In genomic region chr6:114216741-114217414, GRCm38 (mm10) we compare ENCODE assay signal across 11 mouse cellular contexts.
A peak's percentile ranks its signal among the peaks of the same experiment; 100 is the strongest.
DNase-seq lines count a peak whose midpoint lies in the region; ATAC-seq lines count a peak whose summit lies in the region.
"Had no signal": no experiment of that assay in that cellular context is flagged by ENCODE, and none has a peak within 500 bp of the region (broad histone marks: within the 10 kb centered on the region; RNA-seq: fewer than 3 reads in every experiment).

No protein-coding gene starts in this region.

- H3K36me3 ChIP-seq in forebrain, embryonic 10.5 days (replicated peaks): no peaks in the 10 kb centered on the region
- H3K36me3 ChIP-seq in forebrain, embryonic 11.5 days (ENCODE audit: control insufficient read depth, insufficient read depth, low read length): no peaks in the 10 kb centered on the region
- H3K36me3 ChIP-seq: embryonic facial prominence, embryonic 12.5 days had no signal

- H3K4me3 ChIP-seq in forebrain, embryonic 10.5 days: no peak overlapping the region
- no peak overlapping the region for H3K4me3 ChIP-seq in forebrain, embryonic 11.5 days (ENCODE audit: low read depth, low read length)
- H3K4me3 ChIP-seq: embryonic facial prominence, embryonic 12.5 days had no signal

- H3K27me3 ChIP-seq in forebrain, embryonic 10.5 days (ENCODE audit: poor library complexity, severe bottlenecking): peaks cover 5% of the 10 kb centered on the region
- H3K27me3 ChIP-seq in forebrain, embryonic 11.5 days (ENCODE audit: control insufficient read depth, insufficient read depth, low read length): no peaks in the 10 kb centered on the region
- H3K27me3 ChIP-seq: embryonic facial prominence, embryonic 12.5 days had no signal

- DNase-seq in forebrain, embryonic 10.5 days (ENCODE audit: extremely low spot score, low spot score): no peak
- no peak for DNase-seq in forebrain, embryonic 11.5 days (ENCODE audit: low spot score)
- peak; percentile 60 to 78 for DNase-seq in left cerebral cortex, postnatal 14 days (ENCODE audit: low spot score in 2 of 2)
- DNase-seq in right cerebral cortex, postnatal 10 days (ENCODE audit: low spot score in 2 of 2): peak; percentile 75 to 84
- DNase-seq in gastrocnemius, postnatal 10 days: no peak
- DNase-seq in thymus, postnatal 0 days (ENCODE audit: low spot score): no peak
- DNase-seq in gastrocnemius, postnatal 14 days: no peak
- DNase-seq: kidney, adult 11 months; lung, embryonic 14.5 days had no signal

- H3K9ac ChIP-seq in forebrain, embryonic 11.5 days (ENCODE audit: low read length): no peak overlapping the region
- H3K9ac ChIP-seq: embryonic facial prominence, embryonic 12.5 days; lung, embryonic 14.5 days had no signal

- intact Hi-C loops in left cerebral cortex, postnatal 14 days (cut with DNase I): no loop called here
- intact Hi-C loops in gastrocnemius, postnatal 14 days (cut with DNase I; ENCODE audit: low total_unique reads): no loop called here

- H3K4me2 ChIP-seq in forebrain, embryonic 11.5 days (ENCODE audit: low read depth, low read length, severe bottlenecking): no peak overlapping the region
- H3K4me2 ChIP-seq: embryonic facial prominence, embryonic 12.5 days; lung, embryonic 14.5 days had no signal

- no peaks in the 10 kb centered on the region for H3K9me3 ChIP-seq in forebrain, embryonic 10.5 days
- no peaks in the 10 kb centered on the region for H3K9me3 ChIP-seq in forebrain, embryonic 11.5 days (ENCODE audit: control insufficient read depth, low read length)
- H3K9me3 ChIP-seq: embryonic facial prominence, embryonic 12.5 days had no signal

- peaks cover 13% of the 10 kb centered on the region for H3K4me1 ChIP-seq in forebrain, embryonic 10.5 days
- no peaks in the 10 kb centered on the region; the same call in 1 of the 2 replicates for H3K4me1 ChIP-seq in forebrain, embryonic 11.5 days (replicated peaks; ENCODE audit: control insufficient read depth, insufficient read depth, low read length)
- H3K4me1 ChIP-seq: embryonic facial prominence, embryonic 12.5 days had no signal

- ATAC-seq in forebrain, embryonic 11.5 days (replicated peaks; ENCODE audit: low FRiP score): no peak
- peak; percentile 72 for ATAC-seq in frontal cortex, adult (ENCODE audit: low TSS enrichment)

- 71% methylated on average over 13 of the region's 13 CpGs for WGBS in forebrain, embryonic 10.5 days
- 52% methylated on average over 13 of the region's 13 CpGs for WGBS in forebrain, embryonic 11.5 days

- peak overlapping the region; percentile 20; the same call in 1 of the 2 replicates for H3K27ac ChIP-seq in forebrain, embryonic 10.5 days
- no peak overlapping the region for H3K27ac ChIP-seq in forebrain, embryonic 11.5 days (ENCODE audit: low read depth, low read length)
- H3K27ac ChIP-seq: embryonic facial prominence, embryonic 12.5 days had no signal

Comparison
In these comparisons a context has a peak if more than half of its experiments do, and no peak if none do; other contexts are left out.
1. DNase-seq: peak in left cerebral cortex, postnatal 14 days (2 of 2) and right cerebral cortex, postnatal 10 days (2 of 2); none in forebrain, embryonic 10.5 days (single experiment), forebrain, embryonic 11.5 days (single experiment), gastrocnemius, postnatal 10 days (single experiment), thymus, postnatal 0 days (single experiment) and gastrocnemius, postnatal 14 days (single experiment).